7 mouse cellular contexts compared by ENCODE assay signal in the genomic region with DNA sequence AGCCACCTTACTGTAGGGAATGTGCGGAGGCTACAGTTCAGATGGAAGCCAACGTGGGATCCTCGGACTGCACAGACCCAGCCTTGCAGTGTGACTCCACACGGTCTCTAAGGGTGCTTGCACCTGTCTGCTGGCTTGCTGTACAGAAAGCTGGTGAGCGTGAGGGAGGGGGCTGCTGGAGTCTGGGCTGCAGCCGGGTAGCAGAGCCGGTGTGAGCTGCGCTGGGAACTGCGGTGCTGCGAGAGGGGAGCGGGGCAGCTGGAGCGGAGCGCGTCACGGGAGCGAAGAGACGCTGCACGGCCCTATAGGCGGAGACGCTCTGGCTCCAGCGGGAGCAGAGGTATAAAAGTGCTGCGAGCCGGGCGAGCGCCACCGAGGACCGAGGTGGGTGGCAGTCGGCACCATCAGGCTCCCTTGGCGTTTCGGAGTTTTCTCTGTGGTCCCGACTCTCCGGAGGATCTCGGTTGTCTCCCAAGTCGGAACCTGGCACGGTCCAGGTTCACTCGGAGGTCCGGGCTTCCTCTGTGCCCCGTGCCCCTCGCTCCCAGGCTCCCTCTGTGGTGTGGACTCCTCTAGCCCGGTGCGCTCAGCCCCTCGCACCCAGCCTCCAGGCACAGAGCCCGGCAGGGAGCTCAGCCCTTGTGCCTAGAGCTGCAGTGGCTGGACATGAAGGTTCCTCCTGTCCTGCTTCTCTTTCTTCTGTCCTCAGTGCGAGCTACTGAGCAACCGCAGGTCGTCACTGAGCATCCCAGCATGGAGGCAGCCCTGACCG. TPM values are rescaled to one million over a fixed set of nuclear protein-coding genes. Genes with fewer than 3 reads are reported as not detected.
DNase-seq lines count a peak whose midpoint lies in the region; ATAC-seq and TF ChIP-seq lines count a peak whose summit lies in the region.

TSS of gene Gpr83 (plus strand) at position 343 of the 772 bp plus-strand sequence.

- peak; percentile 35 for ATAC-seq in lung, postnatal 0 days
- peak; percentile 87 for ATAC-seq in midbrain, postnatal 0 days (ENCODE audit: low FRiP score)

- peaks cover 36% of the 10 kb centered on the region for H3K27me3 ChIP-seq in lung, postnatal 0 days (replicated peaks; ENCODE audit: insufficient read depth, low read length)
- peaks cover 15% of the 10 kb centered on the region for H3K27me3 ChIP-seq in midbrain, postnatal 0 days (ENCODE audit: insufficient read depth, low read length)

- TF ChIP-seq CTCF in lung, postnatal 0 days (IDR thresholded peaks at IDR 0.05) = no peak
- no peak for TF ChIP-seq CTCF in lung, adult 2 months (IDR thresholded peaks at IDR 0.05; ENCODE audit: insufficient read depth, low read length)
- no peak for TF ChIP-seq CTCF in midbrain, postnatal 0 days (IDR thresholded peaks at IDR 0.05)

- no peak within 1 kb of the TSS for H3K9ac ChIP-seq in lung, postnatal 0 days (replicated peaks; ENCODE audit: low read depth)
- peak within 1 kb of the TSS; percentile 52 for H3K9ac ChIP-seq in midbrain, postnatal 0 days (replicated peaks; ENCODE audit: low read length, poor library complexity, severe bottlenecking)

- no peak for TF ChIP-seq EP300 in lung, postnatal 0 days (IDR thresholded peaks at IDR 0.05)

- WGBS in lung, postnatal 0 days = 2% methylated on average over 39 of the region's 47 CpGs
- WGBS in lung, adult 2 months = 3% methylated on average over 47 of the region's 47 CpGs
- 2% methylated on average over 46 of the region's 47 CpGs for WGBS in midbrain, postnatal 0 days

- no peak for TF ChIP-seq POLR2A in lung, adult 2 months (IDR thresholded peaks at IDR 0.05; ENCODE audit: borderline replicate concordance, extremely low read depth, low read depth, low read length)

- peak within 1 kb of the TSS; percentile 24 for H3K4me3 ChIP-seq in lung, postnatal 0 days (ENCODE audit: low read depth, low read length)
- H3K4me3 ChIP-seq in lung, adult 2 months (replicated peaks; ENCODE audit: extremely low read depth, low read depth, low read length) = no peak within 1 kb of the TSS
- peak within 1 kb of the TSS; percentile 46 for H3K4me3 ChIP-seq in midbrain, postnatal 0 days (ENCODE audit: low read depth, low read length)

- no peaks in the 10 kb centered on the region for H3K36me3 ChIP-seq in lung, postnatal 0 days (ENCODE audit: insufficient read depth, low read length)
- no peaks in the 10 kb centered on the region for H3K36me3 ChIP-seq in midbrain, postnatal 0 days (ENCODE audit: insufficient read depth, low read length)

- no peaks in the 10 kb centered on the region; the same call in 1 of the 2 replicates for H3K4me1 ChIP-seq in lung, postnatal 0 days (ENCODE audit: insufficient read depth, low read depth, low read length)
- no peaks in the 10 kb centered on the region for H3K4me1 ChIP-seq in lung, adult 2 months (ENCODE audit: control insufficient read depth, insufficient read depth, low read length)
- H3K4me1 ChIP-seq in midbrain, postnatal 0 days (ENCODE audit: insufficient read depth, low read length) = 0 out of 2 replicates have a peak, but pooled peaks cover 5% of the 10 kb centered on the region

- no peaks in the 10 kb centered on the region for H3K9me3 ChIP-seq in lung, postnatal 0 days (ENCODE audit: low read length)
- no peaks in the 10 kb centered on the region for H3K9me3 ChIP-seq in midbrain, postnatal 0 days (ENCODE audit: low read length)

- H3K27ac ChIP-seq in lung, postnatal 0 days (ENCODE audit: low read length) = no peak within 1 kb of the TSS
- H3K27ac ChIP-seq in midbrain, postnatal 0 days (ENCODE audit: low read depth, low read length) = no peak within 1 kb of the TSS

- peak within 1 kb of the TSS; percentile 55 for H3K4me2 ChIP-seq in lung, postnatal 0 days (replicated peaks; ENCODE audit: low read depth, low read length)
- H3K4me2 ChIP-seq in midbrain, postnatal 0 days (ENCODE audit: low read depth, low read length, poor library complexity, severe bottlenecking) = peak within 1 kb of the TSS; percentile 96

- peak; percentile 41 for DNase-seq in lung, postnatal 0 days (ENCODE audit: low spot score)
- DNase-seq in lung, adult 2 months = no peak
- DNase-seq in embryo, embryonic 9.5 days (ENCODE audit: extremely low spot score) = peak; percentile 63
- peak; percentile 31 for DNase-seq in heart, postnatal 4 days
- DNase-seq in left cerebral cortex, postnatal 14 days (ENCODE audit: low spot score in 2 of 2) = peak; percentile 45 to 68
- DNase-seq in midbrain, postnatal 0 days (ENCODE audit: low spot score) = peak; percentile 47
- peak; percentile 58 for DNase-seq in thymus, postnatal 25 days

- intact Hi-C loops in left cerebral cortex, postnatal 14 days (cut with DNase I) = no loop called here

RNA-seq across cellular contexts. Expression of gene Gpr83, which starts in this region (rescaled TPM):
- 0.05 TPM in 1 of 2 replicates, not detected in the other for polyA plus RNA-seq in lung, postnatal 0 days (2015; fragmentation: Nextera tagmentation; extraction: Ambion mirVana)
- 0.27 and 0.32 TPM in 2 replicates for polyA plus RNA-seq in lung, adult 2 months (2012; rRNA removed)
- total RNA-seq in heart, postnatal 4 days (2021) = not detected
- total RNA-seq in left cerebral cortex, postnatal 14 days (2021) = 10 to 100 TPM; 11.7 to 14.0 TPM
- total RNA-seq in midbrain, postnatal 0 days (2014; rRNA removed) = 4.6 and 5.6 TPM in 2 replicates
- polyA plus RNA-seq in midbrain, postnatal 0 days (2015; fragmentation: Nextera tagmentation; extraction: Ambion mirVana) = 3.8 and 4.3 TPM in 2 replicates

Comparison
In these comparisons a context has a peak if more than half of its experiments do, and no peak if none do; other contexts are left out.
1. Peak in DNase-seq, ATAC-seq, H3K4me3 ChIP-seq and H3K4me2 ChIP-seq in lung, postnatal 0 days; RNA of the gene not detected or under 1 TPM.
2. Peak in DNase-seq in heart, postnatal 4 days; RNA of the gene not detected or under 1 TPM.